Mouse (Mus musculus) hindbrain, postnatal 0 days (tissue): ENCODE results near the gene G2e3. TPM values are rescaled to one million over a fixed set of nuclear protein-coding genes. Genes with fewer than 3 reads are reported as not detected.

Experiments
- ATAC-seq: fragments of 200-750 bp; cut with Nextera tagmentation; 2 replicates; pipeline ENCODE4 v1.8.0; 2017; ENCODE audit warnings: mild to moderate bottlenecking, moderate TSS enrichment, moderate library complexity
- DNase-seq: peaks from one replicate; pipeline ENCODE4 v3.0.0-alpha.2; 2015; ENCODE audit warnings: low spot score
- H3K27ac ChIP-seq: fragments of 300-500 bp; sonication (generic); 2 replicates; pipeline ENCODE4 v1.5.1; 2014; ENCODE audit warnings: mild to moderate bottlenecking
- H3K27me3 ChIP-seq: fragments of 300-500 bp; sonication (generic); 2 replicates; pipeline ENCODE4 v1.6.1; 2014; ENCODE audit warnings: low read length, mixed read lengths; ENCODE audit not compliant: insufficient read depth
- H3K36me3 ChIP-seq: fragments of 300-500 bp; sonication (generic); 2 replicates; pipeline ENCODE4 v1.6.1; 2014; ENCODE audit warnings: low read length, mixed read lengths; ENCODE audit not compliant: insufficient read depth
- H3K4me1 ChIP-seq: fragments of 300-500 bp; sonication (generic); 2 replicates; pipeline ENCODE4 v1.6.1; 2014; ENCODE audit warnings: antibody characterized with exemption, low read length, mixed read lengths; ENCODE audit not compliant: insufficient read depth
- H3K4me2 ChIP-seq: fragments of 300-500 bp; sonication (generic); 2 replicates; pipeline ENCODE4 v1.6.1; 2014; ENCODE audit warnings: low read depth, mild to moderate bottlenecking, low read length, moderate library complexity, mixed read lengths
- H3K4me3 ChIP-seq: fragments of 300-500 bp; sonication (generic); 2 replicates; pipeline ENCODE4 v1.5.1; 2014; ENCODE audit warnings: low read length
- H3K9ac ChIP-seq: fragments of 300-500 bp; sonication (generic); replicated peaks from 2 replicates; pipeline ENCODE4 v1.6.1; 2014; ENCODE audit warnings: mild to moderate bottlenecking, low read length, moderate library complexity, mixed read lengths
- H3K9me3 ChIP-seq: fragments of 300-500 bp; sonication (generic); 2 replicates; pipeline ENCODE4 v1.6.1; 2016; ENCODE audit warnings: low read length, mixed read lengths
- CTCF ChIP-seq: IDR thresholded peaks from 2 replicates; pipeline ENCODE4 v1.5.1; 2016; ENCODE audit warnings: antibody characterized with exemption, control low read depth, low read depth
- WGBS: fragments of 180-500 bp; shearing (Covaris S2); extraction: QIAGEN DNeasy Blood & Tissue Kit; methylation state at CpG from one replicate; pipeline ENCODE4 v1.1.7; 2014; 5-methylcytosine and 5-hydroxymethylcytosine counted together
- polyA plus RNA-seq: library from polyadenylated mRNA; unstranded; fragments of >200 nt; fragmentation: Nextera tagmentation; extraction: Ambion mirVana; gene quantifications from 2 replicates; pipeline ENCODE4 v1.2.1, GENCODE M21; 2015
- total RNA-seq: library from RNA; depleted of rRNA; stranded (reverse); fragments of >200 nt; gene quantifications from 2 replicates; pipeline ENCODE4 v1.2.3, GENCODE M21; 2014; rRNA removed

Gene G2e3
- total RNA-seq (10.8 and 11.6 TPM in 2 replicates), polyA plus RNA-seq (9.1 and 10.6 TPM in 2 replicates)

- peak within 1 kb of the TSS; percentile 75 for H3K4me3 ChIP-seq
- no peaks in the 10 kb centered on the region for H3K9me3 ChIP-seq
- H3K4me1 ChIP-seq: no peaks in the 10 kb centered on the region
- peak within 1 kb of the TSS; percentile 76 for H3K27ac ChIP-seq
- H3K27me3 ChIP-seq: no peaks in the 10 kb centered on the region
- peaks cover 4% of the 10 kb centered on the region; the same call in 1 of the 2 replicates for H3K36me3 ChIP-seq
- under 1% methylated on average over 66 of the region's 70 CpGs for WGBS
- ATAC-seq (peak; percentile 97), DNase-seq (peak; percentile 95)
- peak within 1 kb of the TSS; percentile 71 for H3K4me2 ChIP-seq
- peak within 1 kb of the TSS; percentile 78 for H3K9ac ChIP-seq
- no peak for TF ChIP-seq CTCF
Measured at GRCm38 (mm10) chr12:51347988-51348697, at the start of gene G2e3. Gene G2e3, plus strand, starts transcription at chr12:51348061.

DNA sequence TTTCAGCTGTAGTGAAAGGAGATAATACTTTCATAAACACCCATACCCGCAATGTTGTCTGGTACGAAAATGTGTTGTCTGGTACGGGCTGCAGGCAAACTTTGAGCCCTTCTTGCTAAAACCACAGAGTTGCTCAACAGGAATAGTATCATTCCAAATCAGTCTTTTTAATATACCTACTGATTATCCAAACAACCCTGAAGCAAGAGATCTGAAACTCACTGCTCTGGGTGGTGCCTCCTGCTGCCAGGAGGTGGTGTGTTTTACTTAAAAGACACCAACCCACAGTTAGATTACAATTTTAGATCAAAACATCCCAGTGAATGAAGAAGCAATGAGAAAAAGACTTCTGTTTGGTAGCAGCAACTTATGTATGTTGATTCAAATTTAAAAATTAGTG lies 24.3 kb upstream of the G2e3 start:
- Histone ChIP-seq H3K27me3 (no peaks in the 10 kb centered on the region), H3K4me2 (no peak overlapping the region), H3K27ac (no peak overlapping the region), H3K9ac (no peak overlapping the region), H3K4me1 (no peaks in the 10 kb centered on the region), H3K9me3 (no peaks in the 10 kb centered on the region), H3K4me3 (no peak overlapping the region), H3K36me3 (no peaks in the 10 kb centered on the region)
- 95% methylated on average over 3 of the region's 3 CpGs for WGBS
- no peak for DNase-seq
- 0 out of 2 replicates have a peak, but pooled peaks have one; percentile 4 for TF ChIP-seq CTCF
- no peak for ATAC-seq

- Histone ChIP-seq H3K4me2 (no peak overlapping the region), H3K4me1 (no peaks in the 10 kb centered on the region), H3K27ac (no peak overlapping the region), H3K4me3 (no peak overlapping the region), H3K9me3 (no peaks in the 10 kb centered on the region), H3K36me3 (no peaks in the 10 kb centered on the region), H3K9ac (no peak overlapping the region), H3K27me3 (no peaks in the 10 kb centered on the region)
- DNase-seq: no peak
- WGBS: 87% methylated on average over 3 of the region's 3 CpGs
- ATAC-seq: no peak
- TF ChIP-seq CTCF: no peak
Measured at GRCm38 (mm10) chr12:51326819-51327218, 21.0 kb upstream of the G2e3 start.

- 90% methylated on average over 1 of the region's 1 CpGs for WGBS
- H3K9ac ChIP-seq: no peak overlapping the region
- H3K4me3 ChIP-seq: no peak overlapping the region
- ATAC-seq (no peak), DNase-seq (no peak)
- no peak for TF ChIP-seq CTCF
- no peaks in the 10 kb centered on the region for H3K36me3 ChIP-seq
- no peak overlapping the region for H3K4me2 ChIP-seq
- H3K4me1 ChIP-seq: no peaks in the 10 kb centered on the region
- no peaks in the 10 kb centered on the region for H3K9me3 ChIP-seq
- H3K27me3 ChIP-seq: no peaks in the 10 kb centered on the region
- no peak overlapping the region for H3K27ac ChIP-seq
Measured at GRCm38 (mm10) chr12:51337014-51337413, 10.8 kb upstream of the G2e3 start.

GRCm38 (mm10) chr12:51346121-51346520 lies 1.7 kb upstream of the G2e3 start:
- Histone ChIP-seq H3K4me3 (no peak overlapping the region), H3K36me3 (no peaks in the 10 kb centered on the region), H3K4me2 (no peak overlapping the region), H3K9me3 (no peaks in the 10 kb centered on the region), H3K27ac (no peak overlapping the region), H3K4me1 (no peaks in the 10 kb centered on the region), H3K27me3 (no peaks in the 10 kb centered on the region), H3K9ac (no peak overlapping the region)
- 33% methylated on average over 4 of the region's 4 CpGs for WGBS
- TF ChIP-seq CTCF: no peak
- DNase-seq: no peak
- ATAC-seq: no peak

DNA sequence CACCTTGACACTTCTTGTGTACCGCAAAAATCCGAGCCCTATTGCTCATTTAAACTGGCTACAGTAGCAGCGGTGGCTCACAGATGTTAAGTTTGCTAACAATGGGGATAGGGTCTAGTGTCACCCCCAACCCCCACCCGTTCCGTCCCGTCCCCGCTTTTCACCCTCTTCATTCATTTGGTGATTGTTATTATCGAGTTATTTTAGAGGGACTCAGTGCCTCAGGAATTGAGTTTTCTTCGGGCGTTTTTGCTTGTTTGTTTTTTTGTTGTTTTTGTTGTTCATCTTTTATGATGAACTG lies 787 bp downstream of the G2e3 start:
- no peaks in the 10 kb centered on the region for H3K27me3 ChIP-seq
- peak overlapping the region; percentile 71 for H3K4me2 ChIP-seq
- H3K4me3 ChIP-seq: peak overlapping the region; percentile 75
- no peaks in the 10 kb centered on the region for H3K4me1 ChIP-seq
- peak overlapping the region; percentile 78 for H3K9ac ChIP-seq
- ATAC-seq (peak; percentile 22), DNase-seq (no peak)
- WGBS: under 1% methylated on average over 10 of the region's 10 CpGs
- TF ChIP-seq CTCF: no peak
- H3K27ac ChIP-seq: peak overlapping the region; percentile 76; the same call in 1 of the 2 replicates
- H3K9me3 ChIP-seq: no peaks in the 10 kb centered on the region
- peaks cover 6% of the 10 kb centered on the region; the same call in 1 of the 2 replicates for H3K36me3 ChIP-seq

GRCm38 (mm10) chr12:51355296-51355695 lies 7.4 kb downstream of the G2e3 start:
- peaks cover 28% of the 10 kb centered on the region for H3K36me3 ChIP-seq
- H3K27me3 ChIP-seq: no peaks in the 10 kb centered on the region
- 75% methylated on average over 8 of the region's 8 CpGs for WGBS
- no peak for TF ChIP-seq CTCF
- H3K4me2 ChIP-seq: no peak overlapping the region
- no peak for ATAC-seq
- no peaks in the 10 kb centered on the region for H3K9me3 ChIP-seq
- H3K4me1 ChIP-seq: no peaks in the 10 kb centered on the region
- no peak overlapping the region for H3K9ac ChIP-seq
- H3K4me3 ChIP-seq: no peak overlapping the region
- H3K27ac ChIP-seq: no peak overlapping the region
- DNase-seq: no peak
